Mouse (Mus musculus): ENCODE measurements around the gene Kncn.

Gene Kncn

GRCm38 (mm10) chr4:115881183-115881582 is 3.0 kb upstream of the Kncn start:
- no peak for DNase-seq

DNA sequence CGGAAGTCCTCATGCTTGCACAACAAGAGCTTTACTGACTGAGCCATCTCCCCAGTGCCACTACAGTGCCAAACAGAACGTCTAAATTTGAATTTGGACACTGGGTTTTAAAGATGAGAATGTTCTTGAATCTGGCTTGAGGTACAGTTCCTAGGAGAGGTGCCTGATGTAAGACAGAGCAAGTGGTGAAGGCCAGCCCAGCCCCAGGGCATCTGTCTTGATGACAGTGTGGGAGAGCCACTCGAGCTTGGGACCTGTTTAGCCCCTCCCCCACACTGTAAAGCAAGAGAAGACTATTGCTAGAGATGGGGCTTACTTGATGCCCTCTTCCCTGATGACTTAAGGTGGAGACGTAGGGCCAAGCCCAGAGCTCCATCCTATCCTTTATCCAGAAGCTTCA is 2.0 kb upstream of the Kncn start:
- DNase-seq: no peak

GRCm38 (mm10) chr4:115885846-115886245 is 1.6 kb downstream of the Kncn start:
- DNase-seq: no peak

DNA sequence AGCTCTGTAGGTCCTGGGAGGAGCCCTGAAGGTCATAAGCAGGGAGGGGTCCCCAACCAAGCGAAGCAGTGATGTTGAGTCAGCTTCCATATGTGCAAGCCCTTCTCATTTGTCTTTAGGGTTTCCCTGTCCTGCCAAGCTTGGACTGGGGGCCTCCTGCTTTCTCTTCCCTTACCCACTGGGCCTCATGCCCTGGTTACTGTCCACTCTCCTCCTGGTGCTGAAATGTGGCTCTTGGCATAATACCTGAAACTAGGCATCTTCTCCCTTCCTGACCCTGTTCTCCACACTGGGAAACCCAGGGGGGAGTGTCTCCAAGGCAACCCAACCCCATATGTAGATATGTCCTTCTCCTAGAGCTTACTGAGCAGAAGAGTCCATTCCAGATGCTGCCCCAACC is 2.7 kb downstream of the Kncn start:
- no peak for DNase-seq

- DNase-seq: no peak
These were observed 5.9 kb downstream of the Kncn start for GRCm38 (mm10) chr4:115890066-115890465.

- no peak for DNase-seq
These were observed 6.4 kb downstream of the Kncn start, which contains the start of gene 6430628N08Rik for GRCm38 (mm10) chr4:115890553-115890952. Gene 6430628N08Rik (plus strand): TSS chr4:115890665.

DNA sequence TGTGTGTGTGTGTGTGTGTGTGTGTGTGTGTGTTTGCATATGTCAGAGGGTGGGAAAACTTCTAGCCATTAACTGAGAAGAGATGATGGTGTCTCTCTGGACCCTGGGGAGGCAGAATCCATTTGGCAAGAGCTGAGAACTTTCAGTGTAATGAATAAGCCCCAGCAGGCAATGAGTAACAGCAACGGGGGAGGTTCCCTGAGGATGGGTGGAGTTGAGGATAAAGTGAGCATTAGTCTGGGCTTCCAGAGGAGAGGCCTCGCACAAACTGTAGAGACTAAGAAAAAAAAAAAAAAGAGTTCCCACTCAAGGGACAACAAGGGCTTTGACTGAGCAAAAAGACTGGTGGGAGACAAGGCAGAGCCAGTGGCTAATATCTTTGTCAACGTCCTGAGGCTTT is 10.1 kb downstream of the Kncn start:
- no peak for DNase-seq

DNA sequence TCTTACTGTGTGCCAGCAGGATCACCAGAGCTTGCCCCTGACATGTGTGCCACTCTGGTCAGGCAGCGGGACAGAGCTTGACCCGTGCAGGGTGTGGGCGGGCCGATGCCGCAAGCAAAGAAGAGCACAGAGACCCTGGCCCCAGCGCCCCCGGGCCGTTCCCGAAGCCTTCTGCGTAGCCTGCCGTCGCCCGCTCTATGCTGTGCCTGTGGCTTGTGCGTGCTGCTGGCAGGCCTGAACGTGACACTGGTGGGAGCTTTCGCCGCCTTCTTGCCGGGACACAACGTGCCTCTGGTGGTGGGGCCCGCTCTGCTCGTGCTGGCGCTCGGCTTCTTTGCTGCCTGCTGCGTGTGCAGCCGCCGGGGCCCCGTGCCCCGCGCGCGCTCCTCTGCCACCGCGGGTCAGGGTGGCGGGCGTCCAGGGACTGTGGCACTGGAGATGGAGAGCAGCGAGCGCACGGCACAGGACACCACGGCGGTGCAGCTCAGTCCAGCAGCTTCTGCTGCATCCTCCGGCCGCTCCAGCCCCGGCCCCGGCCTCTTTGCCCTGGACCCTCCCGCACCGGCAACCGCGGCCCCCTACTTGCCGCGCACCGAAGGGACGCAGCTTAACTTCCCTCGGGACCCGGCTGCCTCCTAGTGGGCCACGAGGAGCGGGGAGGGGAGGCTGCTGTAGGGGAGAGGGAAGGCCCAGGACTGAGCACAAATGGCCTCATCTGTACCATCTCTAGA is 13.9 kb downstream of the Kncn start:
- no peak for DNase-seq

DNA sequence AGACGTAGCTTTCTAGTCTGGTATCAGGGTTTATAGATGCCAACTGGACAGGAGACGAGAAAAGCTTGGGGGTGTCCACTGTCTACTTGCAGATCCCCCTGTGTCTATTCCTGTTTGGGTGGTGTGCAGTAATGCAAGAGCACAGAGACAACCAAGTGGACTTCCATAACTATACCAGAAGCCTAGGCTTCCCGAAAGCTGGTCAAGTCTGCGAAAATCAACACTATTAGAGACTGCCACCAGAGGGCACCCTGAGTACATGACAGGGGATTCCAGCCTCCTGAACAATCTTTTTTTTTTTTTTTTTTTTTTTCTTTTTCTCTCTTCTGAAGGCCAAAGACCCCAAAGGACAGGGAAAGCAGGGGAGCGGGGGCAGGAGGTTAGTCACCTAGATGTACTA is 18.6 kb downstream of the Kncn start:
- peak; percentile 46 for DNase-seq

GRCm38 (mm10) chr4:115904375-115904774 is 20.2 kb downstream of the Kncn start:
- no peak for DNase-seq

- DNase-seq: no peak
These were observed 21.5 kb downstream of the Kncn start for GRCm38 (mm10) chr4:115905701-115906100.

DNA sequence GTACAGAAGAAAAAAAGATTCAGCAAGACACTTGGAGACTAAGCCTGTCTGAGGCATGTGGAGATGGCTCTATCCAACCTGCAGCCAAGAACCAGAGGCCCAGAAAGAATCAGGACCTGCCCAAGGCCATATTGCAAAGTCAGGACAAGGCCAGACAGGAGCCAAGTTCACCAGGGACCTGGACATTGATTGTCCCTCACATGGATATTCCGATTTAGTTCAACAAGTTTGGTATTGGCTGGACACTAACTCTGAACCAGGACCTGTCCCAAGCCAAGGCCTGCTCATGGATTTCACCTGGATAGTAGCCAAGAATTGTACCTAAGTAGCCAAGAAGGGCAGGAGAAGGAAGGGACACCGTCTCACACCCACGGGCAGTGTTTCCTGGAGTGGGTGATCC is 22.6 kb downstream of the Kncn start:
- no peak for DNase-seq

DNA sequence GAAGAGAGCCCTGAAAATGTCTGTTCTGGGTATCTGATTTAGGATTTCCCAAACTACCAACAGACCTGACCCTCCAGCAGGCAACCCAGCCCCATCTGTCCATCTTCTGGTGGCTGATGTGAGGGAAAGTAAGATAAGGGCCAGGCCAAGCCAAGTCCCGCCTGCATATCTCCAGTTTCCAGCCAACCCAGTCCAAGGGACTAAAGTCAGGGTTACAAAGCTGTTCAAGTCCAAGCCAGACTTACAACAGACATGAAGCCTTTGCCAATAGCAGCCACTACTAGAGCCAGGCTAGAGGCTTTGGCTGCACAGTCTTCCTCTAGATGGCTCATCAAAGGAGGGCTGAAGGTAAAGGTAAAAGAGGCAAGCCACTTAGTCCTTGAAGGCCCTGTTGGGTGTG is 23.8 kb downstream of the Kncn start:
- DNase-seq: no peak

- no peak for DNase-seq
These were observed 24.4 kb downstream of the Kncn start for GRCm38 (mm10) chr4:115908641-115909040.

DNA sequence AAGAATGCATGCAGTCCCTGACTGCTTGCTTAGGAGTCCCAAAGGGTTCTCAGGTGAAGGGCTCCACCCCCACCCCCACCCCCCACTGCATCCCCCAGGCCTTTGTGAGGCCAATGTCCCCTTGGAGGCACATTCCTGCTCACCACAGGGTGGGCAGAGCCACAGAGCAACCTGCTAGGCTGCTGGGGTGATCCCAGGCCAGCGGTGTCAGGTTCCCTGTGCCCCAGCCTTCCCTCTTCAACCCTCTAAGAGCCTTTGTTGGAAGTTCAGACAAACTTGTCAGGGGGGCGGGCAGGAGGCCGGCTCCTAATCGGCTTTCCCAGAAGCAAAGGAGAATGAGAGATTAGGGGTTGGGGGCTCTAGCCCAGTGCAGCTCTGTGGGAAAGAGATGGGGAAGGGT is 27.4 kb downstream of the Kncn start:
- DNase-seq: no peak

DNA sequence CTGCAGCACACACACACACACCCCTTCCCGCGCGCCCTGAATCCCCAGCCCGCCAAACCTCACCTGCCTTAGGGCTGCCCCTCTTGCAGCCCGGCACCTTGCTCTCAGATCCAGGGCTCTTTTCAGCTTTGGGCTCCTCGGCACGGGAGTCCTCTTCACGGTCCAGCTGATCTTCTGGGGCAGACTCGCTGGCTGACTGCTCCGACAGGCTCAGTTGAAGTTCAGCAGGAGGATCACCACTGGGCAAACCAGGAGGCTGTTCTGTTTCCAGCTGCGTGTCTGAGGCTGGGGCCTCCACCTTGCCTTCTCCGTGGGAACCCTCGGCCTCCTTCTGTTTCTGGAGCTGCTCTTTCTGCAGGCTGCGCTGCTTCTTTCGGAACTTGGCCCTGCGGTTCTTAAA is 35.7 kb downstream of the Kncn start:
- DNase-seq: no peak

GRCm38 (mm10) chr4:115922688-115923087 is 38.5 kb downstream of the Kncn start:
- no peak for DNase-seq

DNA sequence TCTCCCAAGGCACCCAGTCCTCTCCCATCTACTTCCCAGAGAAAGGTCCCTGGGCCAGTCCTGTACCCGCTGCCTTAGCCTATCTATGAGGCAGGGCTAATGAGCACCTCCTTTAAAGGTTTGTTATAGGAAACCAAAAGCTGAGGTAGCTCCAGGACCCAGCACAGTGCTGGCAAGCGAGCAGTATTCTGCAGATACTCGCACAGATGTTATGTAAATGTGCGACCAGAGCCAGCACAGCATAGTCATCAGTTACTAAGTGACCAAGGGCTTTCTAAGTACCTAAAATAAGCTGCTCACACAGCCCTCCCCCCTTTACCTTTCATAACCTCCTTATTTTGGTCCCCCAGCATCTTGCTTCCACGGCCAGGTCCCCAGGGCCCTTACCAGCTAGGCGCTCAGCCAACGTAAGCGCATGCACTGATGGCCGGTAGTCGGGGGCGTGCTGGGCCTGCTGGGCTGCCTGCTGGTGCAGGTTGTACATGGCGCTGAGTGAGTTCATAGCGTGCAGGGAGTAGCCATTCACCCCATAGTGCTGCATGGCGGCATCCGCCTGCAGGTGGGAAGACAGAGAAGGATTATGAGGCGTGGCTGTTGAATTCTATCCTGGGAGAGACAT is 39.2 kb downstream of the Kncn start:
- DNase-seq: no peak

DNA sequence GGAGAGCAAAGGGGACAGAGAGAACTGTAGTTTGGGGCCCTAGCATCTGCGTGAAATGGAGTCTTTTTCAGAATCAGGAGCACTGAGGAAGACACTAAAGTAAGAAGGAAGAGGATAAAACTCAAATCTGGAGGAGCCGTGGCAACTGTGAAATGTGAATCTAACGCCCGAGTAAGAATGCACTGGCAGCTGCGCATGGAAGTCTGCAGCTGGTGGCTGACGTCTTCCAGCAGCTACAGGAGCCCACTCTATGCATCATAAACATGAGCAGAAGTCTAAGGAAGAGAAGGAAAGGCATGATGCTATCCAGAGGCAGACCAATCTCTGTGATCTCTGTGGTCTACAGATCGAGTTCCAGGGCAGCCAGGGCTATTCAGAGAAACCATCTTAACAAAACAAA is 43.4 kb downstream of the Kncn start:
- no peak for DNase-seq

GRCm38 (mm10) chr4:115931556-115932088 is 47.4 kb downstream of the Kncn start:
- DNase-seq: no peak

- no peak for DNase-seq
These were observed 51.8 kb downstream of the Kncn start for GRCm38 (mm10) chr4:115935835-115936581.

- no peak for DNase-seq
These were observed 52.4 kb downstream of the Kncn start for GRCm38 (mm10) chr4:115936646-115937045.

- no peak for DNase-seq
These were observed 53.1 kb downstream of the Kncn start for GRCm38 (mm10) chr4:115937061-115937976.

Data from cerebellum, adult 11-12 months (tissue).